Mouse (Mus musculus) Muller cell, postnatal 12 days (primary cell): ENCODE data around the gene Sbp.

Experiments used
- DNase-seq: peaks from one replicate; pipeline ENCODE4 v3.0.0-alpha.2; 2015; ENCODE audit errors: inconsistent ontology term

Gene Sbp

GRCm38 (mm10) chr17:23992789-23993553, 51.5 kb downstream of the Sbp start:
- no peak for DNase-seq

GRCm38 (mm10) chr17:23993559-23994428, 52.3 kb downstream of the Sbp start:
- DNase-seq = peak; percentile 94

GRCm38 (mm10) chr17:23994667-23995066, 53.2 kb downstream of the Sbp start:
- no peak for DNase-seq
